Mouse (Mus musculus) heart, postnatal 0 days (tissue): ENCODE measurements at regions not wholly inside any gene's neighbourhood (a gene's known extent, or its start where the extent isn't known, plus 50 kb on each side); places are given as distances from the start of the nearest gene placed in this dataset.

Experiments
- ATAC-seq: fragments of 200-750 bp; cut with Nextera tagmentation; 2 replicates; pipeline ENCODE4 v1.8.0; 2017; ENCODE audit warnings: low read depth, moderate number of reproducible peaks, moderate library complexity; ENCODE audit not compliant: insufficient read depth
- DNase-seq: peaks from one replicate; pipeline ENCODE4 v3.0.0-alpha.2; 2016; ENCODE audit warnings: low spot score
- H3K27ac ChIP-seq: fragments of 300-500 bp; sonication (generic); 2 replicates; pipeline ENCODE4 v1.5.1; 2014; ENCODE audit warnings: low read depth, mild to moderate bottlenecking
- H3K27me3 ChIP-seq: fragments of 300-500 bp; sonication (generic); 2 replicates; pipeline ENCODE4 v1.6.1; 2014; ENCODE audit warnings: low read length, mixed read lengths; ENCODE audit not compliant: control insufficient read depth, insufficient read depth
- H3K36me3 ChIP-seq: fragments of 300-500 bp; sonication (generic); replicated peaks from 2 replicates; pipeline ENCODE4 v1.6.1; 2014; ENCODE audit warnings: low read length, mixed read lengths; ENCODE audit not compliant: control insufficient read depth, insufficient read depth
- H3K4me1 ChIP-seq: fragments of 300-500 bp; sonication (generic); 2 replicates; pipeline ENCODE4 v1.6.1; 2014; ENCODE audit warnings: antibody characterized with exemption; ENCODE audit not compliant: control insufficient read depth, insufficient read depth
- H3K4me2 ChIP-seq: fragments of 300-500 bp; sonication (generic); 2 replicates; pipeline ENCODE4 v1.6.1; 2014; ENCODE audit warnings: low read depth, mild to moderate bottlenecking, low read length, moderate library complexity
- H3K4me3 ChIP-seq: fragments of 300-500 bp; sonication (generic); 2 replicates; pipeline ENCODE4 v1.5.1; 2014; ENCODE audit warnings: low read depth, low read length
- H3K9ac ChIP-seq: fragments of 300-500 bp; sonication (generic); replicated peaks from 2 replicates; pipeline ENCODE4 v1.6.1; 2014; ENCODE audit warnings: low read depth, low read length, mixed read lengths
- H3K9me3 ChIP-seq: fragments of 300-500 bp; sonication (generic); replicated peaks from 2 replicates; pipeline ENCODE4 v1.6.1; 2016; ENCODE audit warnings: low read length; ENCODE audit not compliant: control insufficient read depth
- CTCF ChIP-seq: IDR thresholded peaks from 2 replicates; pipeline ENCODE4 v1.5.1; 2016; ENCODE audit warnings: antibody characterized with exemption, control low read depth, low read depth
- EP300 ChIP-seq: IDR thresholded peaks from 2 replicates; pipeline ENCODE4 v1.6.1; 2016; ENCODE audit warnings: antibody characterized with exemption, low read depth
- WGBS: fragments of 180-500 bp; shearing (Covaris S2); extraction: QIAGEN DNeasy Blood & Tissue Kit; methylation state at CpG from one replicate; pipeline ENCODE4 v1.1.7; 2014; 5-methylcytosine and 5-hydroxymethylcytosine counted together

DNA sequence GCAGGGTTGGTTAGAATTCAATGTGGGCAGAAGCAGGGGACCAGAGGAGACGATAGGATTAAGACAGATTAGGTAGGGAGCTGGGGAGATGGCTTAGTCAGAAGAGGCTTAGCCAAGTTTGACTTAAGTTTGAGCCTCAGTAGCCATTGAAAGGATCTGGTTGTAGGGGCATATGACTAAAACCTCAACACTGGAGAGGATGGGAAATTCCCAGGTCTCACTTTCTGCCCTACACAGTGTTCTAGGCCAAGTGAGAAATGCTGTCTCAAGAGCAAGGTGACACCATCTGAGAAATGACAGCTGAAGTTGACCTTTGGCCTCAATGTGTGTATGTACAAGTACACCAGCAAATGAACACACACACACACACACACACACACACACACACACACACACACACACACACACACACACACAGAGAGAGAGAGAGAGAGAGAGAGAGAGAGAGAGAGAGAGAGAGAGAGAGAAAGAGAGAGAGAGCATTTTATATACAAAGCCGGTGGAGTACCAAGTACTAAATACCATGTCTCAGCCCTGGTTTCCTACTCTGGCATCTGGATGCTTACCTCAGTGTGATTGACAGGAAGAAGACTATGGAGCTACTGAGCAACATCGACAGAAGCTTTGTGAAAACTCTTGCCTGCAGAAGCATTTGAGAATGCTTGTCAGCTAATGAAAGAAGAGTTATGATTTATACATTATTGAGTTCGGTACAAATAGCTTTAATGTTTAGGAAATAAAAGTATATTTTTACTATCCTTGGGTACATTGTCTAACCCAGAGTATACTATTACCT, 85.3 kb upstream of the 4933412E24Rik start:
- no peak for TF ChIP-seq EP300
- no peak for TF ChIP-seq CTCF
- WGBS, result 78% methylated on average over 4 of the region's 4 CpGs
- no peaks in the 10 kb centered on the region for H3K4me1 ChIP-seq
- DNase-seq (no peak), ATAC-seq (no peak)
- no peaks in the 10 kb centered on the region for H3K9me3 ChIP-seq
- H3K27me3 ChIP-seq, result no peaks in the 10 kb centered on the region
- no peak overlapping the region for H3K27ac ChIP-seq
- no peak overlapping the region for H3K4me3 ChIP-seq
- H3K4me2 ChIP-seq, result no peak overlapping the region
- H3K36me3 ChIP-seq, result no peaks in the 10 kb centered on the region
- H3K9ac ChIP-seq, result no peak overlapping the region

DNA sequence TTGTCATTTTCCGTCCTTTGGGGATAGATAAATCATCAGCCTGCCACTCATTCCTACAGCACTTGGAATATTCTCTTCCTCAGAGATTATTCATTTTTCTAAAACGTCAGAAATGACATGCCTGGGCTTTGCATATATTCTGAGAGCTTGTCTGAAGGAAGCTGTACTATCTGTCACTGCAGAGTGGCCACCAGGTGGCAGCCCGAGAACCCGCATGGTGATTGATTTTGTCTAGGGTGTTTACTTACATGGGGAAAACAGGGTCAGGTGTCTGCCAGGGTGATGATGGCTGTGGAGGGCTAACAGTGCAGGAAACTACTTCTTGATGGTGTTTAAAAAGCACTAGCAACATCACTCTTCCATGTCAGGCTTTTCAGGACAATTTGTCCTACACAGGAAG, 80.7 kb upstream of the 4933412E24Rik start:
- H3K27ac ChIP-seq, result no peak overlapping the region
- H3K4me3 ChIP-seq, result no peak overlapping the region
- peak; percentile 32 for DNase-seq
- no peak overlapping the region for H3K4me2 ChIP-seq
- H3K36me3 ChIP-seq, result no peaks in the 10 kb centered on the region
- no peaks in the 10 kb centered on the region for H3K27me3 ChIP-seq
- 8% methylated on average over 4 of the region's 4 CpGs for WGBS
- TF ChIP-seq CTCF (peak; percentile 80), EP300 (no peak)
- H3K9me3 ChIP-seq, result no peaks in the 10 kb centered on the region
- no peak overlapping the region for H3K9ac ChIP-seq
- ATAC-seq, result no peak
- no peaks in the 10 kb centered on the region for H3K4me1 ChIP-seq

DNA sequence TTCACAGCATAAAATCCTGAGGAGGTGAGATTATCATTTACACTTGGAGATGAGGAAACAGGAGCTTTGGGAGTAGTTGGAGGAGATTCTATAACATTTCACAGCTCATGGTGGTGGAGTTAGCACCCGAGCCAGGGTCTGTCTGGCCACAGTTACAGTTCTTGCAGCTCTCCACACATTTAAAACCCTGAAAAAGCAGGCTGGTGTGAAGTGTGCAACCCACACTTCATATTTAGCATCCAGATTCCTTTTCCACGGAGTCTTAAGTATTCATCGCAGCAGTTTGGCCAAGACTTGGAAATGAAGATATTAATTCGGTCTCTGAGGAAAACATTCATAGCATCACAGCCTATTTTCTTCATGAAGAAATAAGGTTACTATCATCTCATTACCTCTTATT, 79.7 kb upstream of the 4933412E24Rik start:
- Histone ChIP-seq H3K9ac (no peak overlapping the region), H3K9me3 (no peaks in the 10 kb centered on the region), H3K36me3 (no peaks in the 10 kb centered on the region), H3K4me3 (no peak overlapping the region), H3K27ac (no peak overlapping the region), H3K4me2 (no peak overlapping the region), H3K4me1 (no peaks in the 10 kb centered on the region), H3K27me3 (no peaks in the 10 kb centered on the region)
- TF ChIP-seq EP300, result no peak
- TF ChIP-seq CTCF, result no peak
- no peak for ATAC-seq
- DNase-seq, result no peak
- WGBS, result 74% methylated on average over 4 of the region's 4 CpGs

DNA sequence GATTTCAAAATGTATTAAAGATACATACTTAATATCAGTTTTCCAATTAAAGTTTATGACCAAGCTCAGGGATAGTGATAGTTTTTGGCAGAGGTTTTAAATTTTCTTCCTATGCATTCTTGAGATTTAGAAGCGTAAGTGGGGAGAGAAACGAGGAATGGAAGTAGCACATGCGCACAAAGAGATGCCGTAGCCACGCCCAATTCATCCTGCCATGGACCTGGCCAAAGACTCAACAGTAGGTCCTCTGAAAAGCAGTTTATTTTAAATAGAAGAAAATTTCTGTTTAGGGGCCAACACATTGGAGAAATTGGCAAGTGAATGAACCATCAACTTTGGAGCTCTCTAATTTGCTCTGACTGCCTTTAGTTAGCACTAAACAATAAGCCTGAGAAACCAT, 73.5 kb upstream of the 4933412E24Rik start:
- no peaks in the 10 kb centered on the region for H3K4me1 ChIP-seq
- H3K36me3 ChIP-seq, result no peaks in the 10 kb centered on the region
- TF ChIP-seq EP300 (no peak), CTCF (no peak)
- no peaks in the 10 kb centered on the region for H3K9me3 ChIP-seq
- no peaks in the 10 kb centered on the region for H3K27me3 ChIP-seq
- DNase-seq (no peak), ATAC-seq (no peak)
- H3K9ac ChIP-seq, result no peak overlapping the region
- 87% methylated on average over 5 of the region's 5 CpGs for WGBS
- no peak overlapping the region for H3K27ac ChIP-seq
- H3K4me3 ChIP-seq, result no peak overlapping the region
- no peak overlapping the region for H3K4me2 ChIP-seq

DNA sequence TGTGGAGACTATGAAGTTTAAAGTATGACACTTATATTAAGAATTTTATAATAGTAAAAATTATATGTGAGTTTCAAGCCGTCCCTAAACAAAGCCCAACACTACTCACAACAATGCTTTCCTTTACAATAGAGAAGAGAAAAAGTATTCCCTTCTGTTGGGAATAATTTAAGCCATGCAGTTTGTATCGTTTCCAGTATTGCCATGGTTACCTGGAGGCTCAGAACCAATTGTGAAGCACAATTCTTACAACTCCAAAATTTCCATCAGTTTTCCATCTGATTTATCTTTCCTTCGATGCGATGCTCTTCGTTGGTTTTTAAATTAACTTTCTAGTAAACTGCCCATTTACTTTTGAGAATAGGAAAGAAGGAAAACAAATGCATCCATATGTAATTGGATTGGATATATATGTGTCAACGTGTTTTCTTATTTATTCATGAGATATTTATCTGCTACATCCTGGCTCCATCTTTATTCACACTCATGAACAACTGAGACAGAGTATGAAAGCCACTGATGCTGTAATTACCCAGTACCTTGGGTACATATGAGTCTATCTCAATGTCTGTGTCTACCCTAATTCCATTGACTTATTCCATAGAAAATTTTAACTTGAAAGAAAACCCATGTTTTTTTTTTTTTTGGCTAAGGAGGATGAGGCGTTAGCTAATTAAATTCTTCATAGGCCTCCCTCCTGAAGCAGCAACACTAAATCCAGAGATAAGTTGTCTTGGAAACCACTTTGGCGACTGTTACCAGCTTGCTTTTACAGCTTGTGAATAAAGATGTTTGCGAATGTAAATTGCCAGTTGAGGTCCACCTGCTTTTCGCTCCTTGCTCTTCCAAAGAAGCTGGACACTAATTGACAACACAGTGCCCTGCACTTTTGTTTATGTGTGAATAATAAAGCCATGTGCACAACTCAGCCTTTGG, 72.8 kb upstream of the 4933412E24Rik start:
- Histone ChIP-seq H3K27me3 (no peaks in the 10 kb centered on the region), H3K9ac (no peak overlapping the region), H3K4me3 (no peak overlapping the region), H3K27ac (no peak overlapping the region), H3K9me3 (no peaks in the 10 kb centered on the region), H3K4me2 (no peak overlapping the region), H3K4me1 (no peaks in the 10 kb centered on the region), H3K36me3 (no peaks in the 10 kb centered on the region)
- DNase-seq (no peak), ATAC-seq (no peak)
- TF ChIP-seq CTCF, result no peak
- no peak for TF ChIP-seq EP300
- WGBS, result 77% methylated on average over 10 of the region's 10 CpGs
